Mouse (Mus musculus) midbrain, embryonic 12.5 days (tissue): ENCODE data around the gene Gjd3. TPM values are rescaled to one million over a fixed set of nuclear protein-coding genes. Genes with fewer than 3 reads are reported as not detected.
A peak's percentile ranks its signal among the peaks of the same experiment; 100 is the strongest.

ENCODE experiments used
- ATAC-seq: fragments of 200-750 bp; cut with Nextera tagmentation; 2 replicates; pipeline ENCODE4 v1.8.0; 2017; ENCODE audit warnings: low read depth, moderate TSS enrichment, moderate library complexity; ENCODE audit not compliant: low FRiP score
- H3K27ac ChIP-seq: fragments of 300-500 bp; sonication (generic); replicated peaks from 2 replicates; pipeline ENCODE4 v1.5.1; 2016; ENCODE audit warnings: mild to moderate bottlenecking
- H3K27me3 ChIP-seq: fragments of 300-500 bp; sonication (generic); 2 replicates; pipeline ENCODE4 v1.6.1; 2016; ENCODE audit warnings: mild to moderate bottlenecking
- H3K36me3 ChIP-seq: fragments of 300-500 bp; sonication (generic); 2 replicates; pipeline ENCODE4 v1.6.1; 2016
- H3K4me1 ChIP-seq: fragments of 300-500 bp; sonication (generic); 2 replicates; pipeline ENCODE4 v1.6.1; 2016
- H3K4me2 ChIP-seq: fragments of 300-500 bp; sonication (generic); replicated peaks from 2 replicates; pipeline ENCODE4 v1.6.1; 2016; ENCODE audit warnings: mild to moderate bottlenecking, moderate library complexity
- H3K4me3 ChIP-seq: fragments of 300-500 bp; sonication (generic); 2 replicates; pipeline ENCODE4 v1.5.1; 2016; ENCODE audit warnings: mild to moderate bottlenecking
- H3K9ac ChIP-seq: fragments of 300-500 bp; sonication (generic); replicated peaks from 2 replicates; pipeline ENCODE4 v1.6.1; 2016; ENCODE audit warnings: mild to moderate bottlenecking, moderate library complexity
- H3K9me3 ChIP-seq: fragments of 300-500 bp; sonication (generic); 2 replicates; pipeline ENCODE4 v1.6.1; 2016; ENCODE audit warnings: mild to moderate bottlenecking
- WGBS: fragments of 180-500 bp; shearing (Covaris S2); methylation state at CpG from one replicate; pipeline ENCODE4 v1.1.7; 2016; 5-methylcytosine and 5-hydroxymethylcytosine counted together
- polyA plus RNA-seq: library from polyadenylated mRNA; unstranded; fragments of >200 nt; fragmentation: Nextera tagmentation; extraction: Ambion mirVana; gene quantifications from 2 replicates; pipeline ENCODE4 v1.2.1, GENCODE M21; 2016

The Gjd3 gene
- polyA plus RNA-seq, 1 experiment from 2014 or later = 0.80 TPM

DNA sequence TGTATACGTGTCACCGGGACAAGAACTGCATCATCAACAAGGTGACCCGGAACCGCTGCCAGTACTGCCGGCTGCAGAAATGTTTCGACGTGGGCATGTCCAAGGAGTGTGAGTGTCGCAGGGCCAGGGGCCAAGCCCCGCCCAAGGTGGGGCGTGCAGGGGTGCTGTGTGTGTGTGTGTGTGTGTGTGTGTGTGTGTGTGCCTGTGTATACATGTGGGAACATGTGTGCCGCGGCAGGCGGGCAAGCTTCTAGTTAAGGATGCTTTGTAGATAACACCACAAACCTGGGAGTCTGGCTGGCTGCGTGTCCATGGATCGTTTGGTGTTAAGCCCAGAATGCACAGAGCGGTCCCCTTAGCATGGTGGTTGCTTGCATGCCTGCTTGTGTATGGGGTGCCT lies 14.7 kb downstream of the Gjd3 start:
- Histone ChIP-seq H3K27ac (peak overlapping the region; percentile 95), H3K4me3 (no peak overlapping the region), H3K9ac (peak overlapping the region; percentile 50; the same call in 1 of the 2 replicates), H3K9me3 (no peaks in the 10 kb centered on the region), H3K4me1 (peaks cover 87% of the 10 kb centered on the region), H3K4me2 (peak overlapping the region; percentile 52), H3K36me3 (peaks cover 15% of the 10 kb centered on the region), H3K27me3 (peaks cover 16% of the 10 kb centered on the region)
- no peak for ATAC-seq
- 78% methylated on average over 16 of the region's 16 CpGs for WGBS

DNA sequence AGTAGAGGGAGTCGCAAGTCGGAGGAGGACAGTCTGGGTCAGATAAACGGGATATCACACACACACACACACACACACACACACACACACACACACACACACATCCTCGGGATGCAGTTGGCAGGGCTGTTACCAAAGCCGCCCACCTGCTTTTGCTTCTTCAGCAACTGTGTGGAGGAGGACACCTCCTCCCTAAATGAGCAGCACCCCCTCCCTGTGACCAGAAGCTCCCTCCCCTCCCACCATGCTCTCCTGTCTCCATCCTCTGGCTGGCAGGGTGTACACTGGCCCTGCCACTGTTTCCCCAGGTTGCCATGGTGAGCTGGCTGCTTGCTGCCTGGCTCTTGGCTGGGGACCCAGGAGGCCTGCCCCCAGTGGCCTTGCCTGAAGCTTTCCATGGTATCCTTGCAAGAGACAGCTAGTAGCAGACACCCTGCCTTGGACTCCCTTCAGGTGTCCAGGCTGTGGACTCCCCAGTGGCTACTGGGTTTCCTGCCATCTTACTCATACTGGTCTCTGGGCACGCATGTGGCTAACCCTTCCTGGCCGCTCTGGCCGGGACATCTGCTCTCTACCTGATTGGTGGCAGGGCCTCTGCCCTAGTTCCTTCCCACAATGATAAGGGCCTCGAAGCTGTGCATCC lies 16.2 kb downstream of the Gjd3 start:
- 32% methylated on average over 9 of the region's 9 CpGs for WGBS
- Histone ChIP-seq H3K27ac (peak overlapping the region; percentile 95), H3K4me1 (peaks cover 100% of the 10 kb centered on the region), H3K9me3 (no peaks in the 10 kb centered on the region), H3K27me3 (peaks cover 30% of the 10 kb centered on the region), H3K4me2 (peak overlapping the region; percentile 91), H3K36me3 (0 out of 2 replicates have a peak, but pooled peaks cover 6% of the 10 kb centered on the region), H3K4me3 (no peak overlapping the region), H3K9ac (peak overlapping the region; percentile 31)
- ATAC-seq = no peak

DNA sequence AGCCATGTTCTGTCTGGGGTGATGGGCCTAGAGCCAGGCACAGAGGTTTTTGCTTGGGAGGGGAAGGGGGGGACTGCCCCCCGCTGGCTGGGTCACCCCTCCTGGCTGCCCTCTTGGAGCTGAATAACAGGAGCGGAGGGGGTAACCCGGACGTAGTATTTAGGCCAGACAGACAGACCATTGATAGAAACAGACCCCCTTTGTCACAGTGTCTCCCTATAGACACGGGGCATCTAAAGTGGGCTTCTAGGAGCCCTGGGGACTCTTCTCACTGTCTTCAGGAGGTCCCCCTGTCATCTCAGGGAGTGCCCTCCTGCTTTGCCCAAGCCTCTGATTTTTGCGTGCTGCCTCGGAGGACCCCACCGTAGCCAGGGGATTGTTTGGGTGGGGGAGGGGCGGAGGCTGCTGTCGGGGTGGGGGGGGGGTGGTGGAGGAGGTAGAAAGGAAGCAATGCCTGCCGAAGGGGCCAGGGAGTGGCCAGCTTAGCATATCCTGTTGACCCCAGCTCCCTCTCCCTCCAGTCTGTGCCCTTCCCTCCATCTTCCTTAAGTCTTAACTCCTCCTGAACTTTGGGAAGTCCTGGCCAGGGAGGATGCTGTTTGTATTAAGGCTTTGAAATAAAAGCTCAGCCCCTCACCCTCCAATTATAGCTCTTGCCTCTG lies 17.3 kb downstream of the Gjd3 start:
- peaks cover 39% of the 10 kb centered on the region for H3K27me3 ChIP-seq
- 0 out of 2 replicates have a peak overlapping the region, but pooled peaks have one; percentile 12 for H3K4me3 ChIP-seq
- peak overlapping the region; percentile 95 for H3K27ac ChIP-seq
- H3K4me1 ChIP-seq = peaks cover 100% of the 10 kb centered on the region
- ATAC-seq = no peak
- no peaks in the 10 kb centered on the region for H3K9me3 ChIP-seq
- 0 out of 2 replicates have a peak, but pooled peaks cover 5% of the 10 kb centered on the region for H3K36me3 ChIP-seq
- peak overlapping the region; percentile 41; the same call in 1 of the 2 replicates for H3K9ac ChIP-seq
- 2% methylated on average over 11 of the region's 11 CpGs for WGBS
- H3K4me2 ChIP-seq = peak overlapping the region; percentile 91

DNA sequence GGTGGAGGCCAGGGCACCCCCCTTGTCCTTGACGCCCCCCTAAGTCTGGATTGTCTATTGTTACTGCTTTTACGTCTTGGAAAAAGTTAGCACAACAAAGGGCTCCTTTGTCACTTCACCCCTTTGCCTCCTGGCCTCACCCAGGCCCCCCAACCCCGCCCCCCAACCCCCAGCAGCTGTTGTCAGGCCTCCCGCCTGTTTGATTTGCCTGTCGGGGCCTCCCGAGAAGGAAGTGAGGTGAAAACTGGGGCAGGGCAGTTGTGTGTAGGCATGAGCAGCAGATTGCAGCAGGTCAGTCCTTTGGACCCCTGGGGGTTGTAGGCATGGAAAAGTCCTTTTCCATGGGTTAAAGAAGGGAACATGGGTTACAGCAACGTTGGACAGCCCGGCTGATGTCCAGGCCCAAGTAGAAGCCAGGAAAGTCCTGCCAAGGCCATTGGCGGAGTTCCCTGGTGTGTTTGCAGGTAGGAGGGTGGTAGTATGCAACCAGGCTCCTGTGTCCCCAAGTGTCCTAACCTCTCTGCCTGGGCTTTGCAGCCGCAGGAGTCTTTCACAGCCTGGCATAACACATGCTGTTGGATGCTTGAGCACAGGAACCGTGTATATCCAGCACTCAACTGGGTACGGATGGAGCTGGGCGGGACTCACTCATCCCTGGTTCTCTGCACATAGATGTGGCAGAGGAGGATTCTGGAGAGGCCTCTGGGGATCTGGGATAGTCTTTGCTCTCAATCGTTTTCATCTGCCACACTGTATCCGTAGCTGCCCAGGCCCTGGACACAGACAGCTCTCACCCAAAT lies 18.0 kb downstream of the Gjd3 start:
- Histone ChIP-seq H3K9ac (peak overlapping the region; percentile 41; the same call in 1 of the 2 replicates), H3K9me3 (no peaks in the 10 kb centered on the region), H3K36me3 (no peaks in the 10 kb centered on the region), H3K27ac (peak overlapping the region; percentile 95), H3K4me3 (0 out of 2 replicates have a peak overlapping the region, but pooled peaks have one; percentile 12), H3K27me3 (peaks cover 36% of the 10 kb centered on the region), H3K4me2 (peak overlapping the region; percentile 91), H3K4me1 (peaks cover 100% of the 10 kb centered on the region)
- WGBS = 21% methylated on average over 15 of the region's 15 CpGs
- no peak for ATAC-seq

DNA sequence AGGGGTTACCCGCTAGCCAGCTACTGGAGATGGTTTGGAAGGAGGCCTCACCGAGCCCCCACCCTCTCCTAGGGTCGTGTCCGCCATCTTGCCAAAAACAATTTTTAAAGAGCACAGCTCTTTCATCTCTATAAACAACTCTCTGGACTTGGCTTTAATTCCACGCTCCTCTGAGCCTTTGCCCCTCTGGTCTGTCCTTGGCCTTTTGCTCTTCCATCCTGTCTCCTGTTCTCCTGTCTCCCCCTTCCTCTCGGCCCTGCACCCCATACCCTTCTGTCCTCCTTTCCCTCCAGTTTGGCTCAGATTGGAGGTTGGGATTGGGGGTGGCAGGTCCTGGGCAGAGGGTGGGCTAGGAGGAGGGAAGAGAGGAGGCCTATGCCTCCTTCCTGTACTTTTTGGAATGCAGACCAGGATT lies 18.6 kb downstream of the Gjd3 start:
- Histone ChIP-seq H3K4me1 (peaks cover 100% of the 10 kb centered on the region), H3K9ac (peak overlapping the region; percentile 25; the same call in 1 of the 2 replicates), H3K27ac (peak overlapping the region; percentile 95), H3K4me2 (peak overlapping the region; percentile 91), H3K9me3 (no peaks in the 10 kb centered on the region), H3K4me3 (no peak overlapping the region), H3K36me3 (no peaks in the 10 kb centered on the region), H3K27me3 (peaks cover 36% of the 10 kb centered on the region)
- no peak for ATAC-seq
- WGBS = 19% methylated on average over 6 of the region's 6 CpGs

DNA sequence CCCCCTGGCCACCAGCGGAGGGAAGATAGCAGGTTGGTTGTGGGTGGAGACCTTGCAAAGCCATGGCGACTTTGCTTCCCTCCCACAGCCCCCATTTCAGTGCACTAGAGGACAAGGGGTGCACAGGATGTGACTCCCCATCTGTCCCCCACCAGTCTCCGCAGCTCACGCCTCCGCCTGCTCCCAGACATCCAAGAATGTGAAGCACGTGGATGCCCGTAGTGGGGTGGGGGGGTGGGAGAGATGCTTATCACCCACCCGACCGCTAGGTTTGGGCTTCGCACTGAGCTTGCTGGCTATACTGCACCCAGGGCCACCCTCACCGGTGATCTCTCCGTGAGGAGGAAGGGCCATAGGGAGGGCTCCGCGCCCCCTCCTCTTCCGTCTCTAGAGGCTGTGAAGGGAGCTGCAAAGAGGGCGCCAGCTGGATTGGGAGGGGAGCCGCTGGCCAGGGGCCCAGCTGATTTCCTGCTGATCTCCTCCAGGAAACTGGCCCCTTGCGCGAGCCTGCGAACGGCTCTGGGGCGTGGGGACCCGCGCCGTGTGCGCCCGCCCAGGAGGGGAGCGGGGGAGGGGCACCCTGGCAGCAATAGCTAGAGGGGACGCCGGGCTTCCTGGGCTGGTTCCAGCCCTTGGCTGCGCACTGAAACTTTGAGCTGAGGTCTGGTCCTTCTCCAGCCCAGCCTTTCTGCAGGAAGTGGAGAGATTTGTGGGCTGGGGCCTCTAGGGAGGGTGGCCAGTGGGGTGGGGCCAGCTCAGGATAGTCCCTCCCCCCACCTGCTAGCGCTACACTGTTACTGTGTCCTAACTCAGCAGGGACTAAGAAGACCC lies 19.4 kb downstream of the Gjd3 start:
- peak overlapping the region; percentile 61 for H3K9ac ChIP-seq
- H3K4me3 ChIP-seq = peak overlapping the region; percentile 53
- peak overlapping the region; percentile 95 for H3K27ac ChIP-seq
- peak; percentile 21; the same call in 1 of the 2 replicates for ATAC-seq
- H3K36me3 ChIP-seq = no peaks in the 10 kb centered on the region
- peaks cover 36% of the 10 kb centered on the region for H3K27me3 ChIP-seq
- under 1% methylated on average over 31 of the region's 32 CpGs for WGBS
- peak overlapping the region; percentile 91 for H3K4me2 ChIP-seq
- H3K9me3 ChIP-seq = no peaks in the 10 kb centered on the region
- peaks cover 95% of the 10 kb centered on the region for H3K4me1 ChIP-seq

DNA sequence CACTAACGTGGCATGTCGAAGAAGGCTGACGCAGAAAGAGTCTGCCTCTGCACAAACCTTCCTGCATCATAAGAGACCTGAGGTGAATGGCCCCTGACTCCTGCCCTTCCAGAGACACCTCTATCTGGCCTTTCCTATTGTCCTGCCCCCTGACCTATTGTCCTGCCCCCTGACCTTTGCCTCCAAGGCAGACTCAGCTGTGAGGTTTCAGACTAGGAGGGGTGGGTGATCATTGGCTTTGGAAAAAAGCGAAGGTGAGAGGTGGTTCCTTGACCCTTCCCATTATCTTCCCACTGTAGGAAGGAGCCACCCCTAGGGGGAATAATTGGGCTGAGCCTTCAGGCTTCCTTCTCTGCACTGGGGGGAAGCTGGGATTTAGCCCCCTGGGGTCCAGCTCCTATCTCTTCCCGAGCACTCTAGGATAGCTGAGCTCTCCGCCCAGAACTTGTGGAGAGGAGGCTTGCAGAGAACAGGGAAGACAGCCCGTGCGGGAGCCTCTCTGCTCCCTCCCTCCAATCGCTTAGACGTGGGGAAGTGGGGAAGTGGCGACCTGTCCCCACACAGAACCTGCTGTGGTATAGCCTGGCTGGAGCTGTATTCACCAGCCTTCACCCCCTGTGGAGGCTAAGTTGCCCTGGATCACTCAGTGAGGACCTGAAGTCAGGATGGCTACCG lies 20.3 kb downstream of the Gjd3 start:
- H3K27me3 ChIP-seq = peaks cover 36% of the 10 kb centered on the region
- 6% methylated on average over 12 of the region's 12 CpGs for WGBS
- peaks cover 87% of the 10 kb centered on the region for H3K4me1 ChIP-seq

DNA sequence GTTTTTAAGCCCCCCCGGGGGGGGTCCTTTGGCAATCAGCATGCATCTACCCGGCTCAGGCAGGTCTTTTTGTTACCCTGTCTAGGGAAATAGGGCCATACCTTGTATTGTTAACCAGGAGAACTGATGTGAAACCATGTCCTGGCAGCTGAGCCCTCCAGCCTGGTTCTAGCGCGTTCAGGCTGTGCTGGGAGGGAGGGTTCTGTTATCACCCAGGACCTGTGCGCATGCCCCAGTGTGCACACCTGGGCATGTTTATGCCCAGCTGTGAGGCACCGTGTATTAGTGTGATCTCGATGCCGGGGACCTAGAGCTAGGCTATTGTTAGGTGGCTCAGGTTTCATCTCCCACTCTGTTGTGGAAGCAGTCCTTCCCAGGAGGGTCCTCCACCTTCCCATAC lies 21.1 kb downstream of the Gjd3 start:
- no peak overlapping the region for H3K27ac ChIP-seq
- WGBS = 11% methylated on average over 8 of the region's 8 CpGs
- ATAC-seq = no peak
- no peak overlapping the region; the same call in 1 of the 2 replicates for H3K9ac ChIP-seq
- peaks cover 36% of the 10 kb centered on the region for H3K27me3 ChIP-seq
- peaks cover 79% of the 10 kb centered on the region for H3K4me1 ChIP-seq
- H3K4me2 ChIP-seq = peak overlapping the region; percentile 91
- H3K4me3 ChIP-seq = peak overlapping the region; percentile 53
- no peaks in the 10 kb centered on the region for H3K9me3 ChIP-seq
- H3K36me3 ChIP-seq = no peaks in the 10 kb centered on the region

More for the DNA sequence above, 20.3 kb downstream of the Gjd3 start:
- H3K27ac ChIP-seq = peak overlapping the region; percentile 95; the same call in 1 of the 2 replicates
- H3K4me3 ChIP-seq = peak overlapping the region; percentile 53
- H3K9me3 ChIP-seq = no peaks in the 10 kb centered on the region
- H3K9ac ChIP-seq = peak overlapping the region; percentile 61; the same call in 1 of the 2 replicates
- H3K4me2 ChIP-seq = peak overlapping the region; percentile 91
- ATAC-seq = no peak
- no peaks in the 10 kb centered on the region for H3K36me3 ChIP-seq

DNA sequence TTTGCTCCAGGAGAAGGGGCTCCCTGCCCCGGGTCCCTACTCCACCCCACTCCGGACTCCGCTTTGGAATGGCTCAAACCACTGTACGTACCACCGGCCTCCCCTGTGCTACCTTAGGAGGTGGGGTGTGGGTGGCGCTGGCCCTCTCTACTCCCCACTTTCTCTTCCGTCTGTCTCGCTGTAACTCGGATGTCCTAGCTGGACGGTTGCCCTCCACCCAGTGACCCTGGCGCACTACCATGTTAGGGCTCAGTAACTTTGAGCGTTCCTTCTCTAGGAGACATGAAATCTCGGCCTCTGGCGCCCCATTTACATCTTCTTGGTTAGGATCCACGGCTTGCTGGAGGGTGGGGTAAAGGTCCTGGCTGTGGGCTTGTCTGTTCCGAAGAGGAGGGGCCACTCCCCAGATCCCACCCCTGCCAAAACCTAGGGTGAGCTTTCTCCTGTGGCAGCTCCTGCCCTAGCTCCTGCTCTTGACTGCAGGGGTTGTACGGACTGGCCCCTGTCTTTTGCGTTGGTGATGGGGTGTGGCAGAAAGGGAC lies 21.7 kb downstream of the Gjd3 start:
- Histone ChIP-seq H3K4me3 (peak overlapping the region; percentile 53), H3K9me3 (no peaks in the 10 kb centered on the region), H3K4me1 (peaks cover 73% of the 10 kb centered on the region), H3K9ac (peak overlapping the region; percentile 60), H3K27me3 (peaks cover 36% of the 10 kb centered on the region), H3K27ac (no peak overlapping the region), H3K4me2 (peak overlapping the region; percentile 91), H3K36me3 (no peaks in the 10 kb centered on the region)
- ATAC-seq = no peak
- 4% methylated on average over 18 of the region's 18 CpGs for WGBS

DNA sequence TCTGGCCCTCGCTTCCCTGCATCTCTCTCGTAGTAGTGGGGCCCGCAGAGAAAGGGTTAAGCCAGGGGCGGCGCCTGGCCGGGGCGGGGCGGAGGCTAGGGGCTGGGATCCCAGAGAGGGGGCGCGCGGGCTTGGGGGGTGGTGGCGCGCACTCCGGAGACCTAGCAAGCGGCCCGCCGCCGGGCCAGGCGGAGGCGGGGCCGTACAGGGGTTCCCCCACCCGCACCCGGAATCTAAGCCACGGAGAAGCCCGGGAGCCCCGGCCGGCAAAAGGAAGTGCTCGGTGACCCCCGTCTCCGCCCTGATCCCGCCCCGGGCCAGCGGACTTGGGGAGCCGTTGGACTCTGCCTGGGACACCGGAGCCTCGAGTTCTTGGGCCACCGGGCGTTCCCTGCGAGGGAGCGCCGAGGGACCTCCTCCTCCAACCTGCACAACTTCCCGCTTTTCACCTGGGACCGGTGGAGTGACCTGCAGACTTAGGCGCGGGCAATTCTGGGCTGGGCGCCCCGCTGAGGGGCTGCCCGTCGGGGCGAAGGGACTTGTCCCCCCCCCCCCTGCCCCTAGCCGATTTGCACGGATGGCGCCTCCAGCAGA lies 22.4 kb downstream of the Gjd3 start:
- H3K4me3 ChIP-seq = peak overlapping the region; percentile 53
- no peaks in the 10 kb centered on the region for H3K9me3 ChIP-seq
- peak overlapping the region; percentile 91 for H3K4me2 ChIP-seq
- WGBS = under 1% methylated on average over 53 of the region's 53 CpGs
- peak; percentile 11; the same call in 1 of the 2 replicates for ATAC-seq
- H3K4me1 ChIP-seq = peaks cover 73% of the 10 kb centered on the region
- H3K36me3 ChIP-seq = no peaks in the 10 kb centered on the region
- peak overlapping the region; percentile 60 for H3K9ac ChIP-seq
- no peak overlapping the region; the same call in 1 of the 2 replicates for H3K27ac ChIP-seq
- H3K27me3 ChIP-seq = peaks cover 36% of the 10 kb centered on the region
